Mouse (Mus musculus): Measurements from ENCODE around the gene Ccna2. TPM values are rescaled to one million over a fixed set of nuclear protein-coding genes. Genes with fewer than 3 reads are reported as not detected.
"Not testable (repeated sequence)": the region's sequence is repeated elsewhere in the genome, so short reads cannot be mapped to it uniquely, and the experiment has no call there.

The Ccna2 gene
- 1 to 10 TPM in 3 of 4 experiments, under 1 TPM in 1; 0.99 to 1.4 (median 1.1) TPM for total RNA-seq (2022)

- peak; percentile 92 to 98 for DNase-seq (ENCODE audit: low spot score in 2 of 2)
Measured at GRCm38 (mm10) chr3:36571827-36572378, at the start of gene Ccna2. Ccna2 (minus strand) TSS chr3:36572150.

GRCm38 (mm10) chr3:36618181-36618580 lies 46.2 kb upstream of the Ccna2 start:
- no peak for DNase-seq (ENCODE audit: low spot score in 2 of 2)

GRCm38 (mm10) chr3:36613908-36614255 lies 41.9 kb upstream of the Ccna2 start:
- DNase-seq (ENCODE audit: low spot score in 2 of 2): no peak

- peak; percentile 80 to 96 for DNase-seq (ENCODE audit: low spot score in 2 of 2)
Measured at GRCm38 (mm10) chr3:36613202-36613907, 41.4 kb upstream of the Ccna2 start, which contains the start of gene Bbs7. Bbs7 (minus strand) TSS chr3:36613477.

GRCm38 (mm10) chr3:36612687-36613086 lies 40.7 kb upstream of the Ccna2 start:
- DNase-seq (ENCODE audit: low spot score in 2 of 2): no peak

- DNase-seq (ENCODE audit: low spot score in 2 of 2): no peak
Measured at GRCm38 (mm10) chr3:36605894-36606783, 34.2 kb upstream of the Ccna2 start.

- DNase-seq (ENCODE audit: low spot score in 2 of 2): not testable (repeated sequence)
Measured at GRCm38 (mm10) chr3:36599773-36600172, 27.8 kb upstream of the Ccna2 start.

- no peak for DNase-seq (ENCODE audit: low spot score in 2 of 2)
Measured at GRCm38 (mm10) chr3:36598811-36599210, 26.9 kb upstream of the Ccna2 start.

- no peak for DNase-seq (ENCODE audit: low spot score in 2 of 2)
Measured at GRCm38 (mm10) chr3:36571361-36571826, 556 bp downstream of the Ccna2 start.

GRCm38 (mm10) chr3:36569836-36570235 lies 2.1 kb downstream of the Ccna2 start:
- DNase-seq (ENCODE audit: low spot score in 2 of 2): no peak

- no peak for DNase-seq (ENCODE audit: low spot score in 2 of 2)
Measured at GRCm38 (mm10) chr3:36563666-36564065, 8.3 kb downstream of the Ccna2 start.

- DNase-seq (ENCODE audit: low spot score in 2 of 2): no peak
Measured at GRCm38 (mm10) chr3:36559606-36560005, 12.3 kb downstream of the Ccna2 start.

- no peak for DNase-seq (ENCODE audit: low spot score in 2 of 2)
Measured at GRCm38 (mm10) chr3:36557601-36558000, 14.3 kb downstream of the Ccna2 start.

- peak; percentile 89 to 98 for DNase-seq (ENCODE audit: low spot score in 2 of 2)
Measured at GRCm38 (mm10) chr3:36552406-36553047, 19.4 kb downstream of the Ccna2 start, which contains the start of gene Exosc9. Exosc9 (plus strand) TSS chr3:36552606.

- DNase-seq (ENCODE audit: low spot score in 2 of 2): peak in 1 of 2 experiments; percentile 39
Measured at GRCm38 (mm10) chr3:36551851-36552384, 20.0 kb downstream of the Ccna2 start.

GRCm38 (mm10) chr3:36551343-36551742 lies 20.6 kb downstream of the Ccna2 start:
- peak in 1 of 2 experiments; percentile 31 for DNase-seq (ENCODE audit: low spot score in 2 of 2)

GRCm38 (mm10) chr3:36544961-36545360 lies 27.0 kb downstream of the Ccna2 start:
- no peak for DNase-seq (ENCODE audit: low spot score in 2 of 2)

- DNase-seq (ENCODE audit: low spot score in 2 of 2): no peak
Measured at GRCm38 (mm10) chr3:36541399-36541798, 30.6 kb downstream of the Ccna2 start.

- peak in 1 of 2 experiments; percentile 54 for DNase-seq (ENCODE audit: low spot score in 2 of 2)
Measured at GRCm38 (mm10) chr3:36540756-36541155, 31.2 kb downstream of the Ccna2 start.

GRCm38 (mm10) chr3:36537701-36538470 lies 34.1 kb downstream of the Ccna2 start:
- DNase-seq (ENCODE audit: low spot score in 2 of 2): peak in 1 of 2 experiments; percentile 40
